24 mouse cellular contexts compared by ENCODE assay signal in the genomic region with DNA sequence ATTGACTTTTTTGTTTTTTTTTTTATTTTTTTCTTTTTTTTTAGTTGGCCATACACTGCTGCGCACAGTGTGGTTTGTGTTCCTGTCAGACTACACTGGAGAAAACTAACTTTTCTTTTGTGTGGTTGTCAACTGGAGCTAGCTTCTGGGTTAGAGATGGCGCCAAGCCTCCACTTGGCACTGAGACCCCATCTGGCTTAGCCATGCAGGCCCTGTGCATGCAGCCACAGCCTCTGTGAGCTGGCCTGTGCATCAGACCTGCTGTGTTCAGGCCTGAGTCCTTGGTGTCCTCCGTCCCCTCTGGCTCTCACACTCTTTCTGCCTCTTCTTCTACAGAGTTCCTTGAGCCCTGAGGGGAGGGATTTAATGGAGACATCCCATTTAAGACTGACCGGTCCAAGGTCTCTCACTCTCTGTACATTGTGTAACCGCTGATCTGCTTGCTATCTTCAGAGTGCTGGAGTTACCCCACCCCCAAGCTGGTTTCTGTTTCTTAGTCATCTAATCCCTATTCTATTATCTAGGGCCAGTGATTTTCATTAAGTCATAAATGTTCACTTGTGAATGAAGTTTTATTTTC. TPM values are rescaled to one million over a fixed set of nuclear protein-coding genes. Genes with fewer than 3 reads are reported as not detected.
DNase-seq lines count a peak whose midpoint lies in the region; ATAC-seq and TF ChIP-seq lines count a peak whose summit lies in the region.
"Had no signal": no experiment of that assay in that cellular context is flagged by ENCODE, and none has a peak within 500 bp of the region (broad histone marks: within the 10 kb centered on the region; RNA-seq: fewer than 3 reads in every experiment).

No protein-coding gene starts in this region.

- peak; percentile 58 for ATAC-seq in forebrain, embryonic 16.5 days
- no peak for ATAC-seq in forebrain, postnatal 0 days
- 0 out of 2 replicates have a peak, but pooled peaks have one; percentile 9 for ATAC-seq in midbrain, embryonic 13.5 days
- ATAC-seq in hindbrain, postnatal 0 days, result peak; percentile 85

- H3K9me3 ChIP-seq in forebrain, embryonic 16.5 days (ENCODE audit: control insufficient read depth, low read length), result no peaks in the 10 kb centered on the region
- H3K9me3 ChIP-seq in forebrain, postnatal 0 days (ENCODE audit: low read length), result no peaks in the 10 kb centered on the region
- H3K9me3 ChIP-seq in midbrain, embryonic 13.5 days, result no peaks in the 10 kb centered on the region
- no peaks in the 10 kb centered on the region for H3K9me3 ChIP-seq in midbrain, embryonic 10.5 days (replicated peaks)
- no peaks in the 10 kb centered on the region for H3K9me3 ChIP-seq in hindbrain, postnatal 0 days (ENCODE audit: low read length)
- H3K9me3 ChIP-seq: heart, embryonic 13.5 days; neural tube, embryonic 12.5 days had no signal

- no peak overlapping the region for H3K27ac ChIP-seq in forebrain, embryonic 16.5 days (ENCODE audit: low read length)
- no peak overlapping the region for H3K27ac ChIP-seq in forebrain, postnatal 0 days (ENCODE audit: low read depth, low read length)
- no peak overlapping the region for H3K27ac ChIP-seq in midbrain, embryonic 13.5 days
- H3K27ac ChIP-seq in midbrain, embryonic 10.5 days (replicated peaks), result no peak overlapping the region
- no peak overlapping the region for H3K27ac ChIP-seq in hindbrain, postnatal 0 days
- H3K27ac ChIP-seq: heart, embryonic 13.5 days; kidney, postnatal 0 days; left cerebral cortex, adult 2 months; neural tube, embryonic 12.5 days; stomach, postnatal 0 days had no signal

- H3K9ac ChIP-seq in forebrain, embryonic 16.5 days (replicated peaks; ENCODE audit: low read depth, low read length), result no peak overlapping the region
- H3K9ac ChIP-seq in forebrain, postnatal 0 days, result no peak overlapping the region
- H3K9ac ChIP-seq in midbrain, embryonic 13.5 days (replicated peaks), result no peak overlapping the region
- H3K9ac ChIP-seq in hindbrain, postnatal 0 days (replicated peaks; ENCODE audit: low read length), result no peak overlapping the region
- H3K9ac ChIP-seq: heart, embryonic 13.5 days; neural tube, embryonic 12.5 days had no signal

- no peaks in the 10 kb centered on the region for H3K27me3 ChIP-seq in forebrain, embryonic 16.5 days (replicated peaks; ENCODE audit: control insufficient read depth, insufficient read depth, low read length)
- no peaks in the 10 kb centered on the region for H3K27me3 ChIP-seq in forebrain, postnatal 0 days (ENCODE audit: insufficient read depth, low read length)
- H3K27me3 ChIP-seq in midbrain, embryonic 13.5 days, result no peaks in the 10 kb centered on the region
- no peaks in the 10 kb centered on the region for H3K27me3 ChIP-seq in midbrain, embryonic 10.5 days (ENCODE audit: low read depth, poor library complexity, severe bottlenecking)
- H3K27me3 ChIP-seq in hindbrain, postnatal 0 days (ENCODE audit: insufficient read depth, low read length), result no peaks in the 10 kb centered on the region
- H3K27me3 ChIP-seq: heart, embryonic 13.5 days; neural tube, embryonic 12.5 days had no signal

- no peak for TF ChIP-seq CTCF in forebrain, postnatal 0 days (IDR thresholded peaks at IDR 0.05; ENCODE audit: low read depth)
- no peak for TF ChIP-seq CTCF in hindbrain, postnatal 0 days (IDR thresholded peaks at IDR 0.05; ENCODE audit: low read depth)

- H3K36me3 ChIP-seq in forebrain, embryonic 16.5 days (ENCODE audit: control insufficient read depth, insufficient read depth), result no peaks in the 10 kb centered on the region
- no peaks in the 10 kb centered on the region for H3K36me3 ChIP-seq in forebrain, postnatal 0 days (ENCODE audit: insufficient read depth)
- H3K36me3 ChIP-seq in midbrain, embryonic 13.5 days, result no peaks in the 10 kb centered on the region; the same call in 1 of the 2 replicates
- peaks cover 9% of the 10 kb centered on the region for H3K36me3 ChIP-seq in midbrain, embryonic 10.5 days
- no peaks in the 10 kb centered on the region for H3K36me3 ChIP-seq in hindbrain, postnatal 0 days (ENCODE audit: insufficient read depth, low read length)
- H3K36me3 ChIP-seq: heart, embryonic 13.5 days; neural tube, embryonic 12.5 days had no signal

- no peak overlapping the region for H3K4me3 ChIP-seq in forebrain, embryonic 16.5 days (replicated peaks; ENCODE audit: low read length)
- no peak overlapping the region for H3K4me3 ChIP-seq in forebrain, postnatal 0 days (ENCODE audit: low read depth, low read length)
- no peak overlapping the region for H3K4me3 ChIP-seq in midbrain, embryonic 13.5 days (replicated peaks)
- no peak overlapping the region for H3K4me3 ChIP-seq in midbrain, embryonic 10.5 days
- H3K4me3 ChIP-seq in hindbrain, postnatal 0 days (ENCODE audit: low read length), result no peak overlapping the region
- H3K4me3 ChIP-seq: heart, embryonic 13.5 days; left cerebral cortex, adult 2 months; neural tube, embryonic 12.5 days had no signal

- WGBS in forebrain, embryonic 16.5 days, result 61% methylated on average over 5 of the region's 5 CpGs
- 66% methylated on average over 5 of the region's 5 CpGs for WGBS in forebrain, postnatal 0 days
- 74% methylated on average over 5 of the region's 5 CpGs for WGBS in midbrain, embryonic 13.5 days
- 86% methylated on average over 5 of the region's 5 CpGs for WGBS in midbrain, embryonic 10.5 days
- WGBS in hindbrain, postnatal 0 days, result 66% methylated on average over 5 of the region's 5 CpGs

- no peaks in the 10 kb centered on the region for H3K4me1 ChIP-seq in forebrain, embryonic 16.5 days (replicated peaks; ENCODE audit: control insufficient read depth, insufficient read depth, low read length)
- H3K4me1 ChIP-seq in forebrain, postnatal 0 days (ENCODE audit: insufficient read depth), result no peaks in the 10 kb centered on the region
- peaks cover 19% of the 10 kb centered on the region for H3K4me1 ChIP-seq in midbrain, embryonic 13.5 days (replicated peaks)
- peaks cover 11% of the 10 kb centered on the region for H3K4me1 ChIP-seq in midbrain, embryonic 10.5 days
- 0 out of 2 replicates have a peak, but pooled peaks cover 7% of the 10 kb centered on the region for H3K4me1 ChIP-seq in hindbrain, postnatal 0 days (ENCODE audit: insufficient read depth, low read length)
- H3K4me1 ChIP-seq: heart, embryonic 13.5 days had no signal

- DNase-seq in forebrain, postnatal 0 days, result no peak
- DNase-seq in midbrain, embryonic 10.5 days (ENCODE audit: low spot score), result no peak
- peak; percentile 71 for DNase-seq in hindbrain, postnatal 0 days (ENCODE audit: low spot score)
- DNase-seq in thymus, postnatal 36 days, result peak; percentile 33 to 55
- DNase-seq in kidney, adult 18-20 months, result no peak
- DNase-seq: adrenal gland, postnatal 25 days; B cell, adult 2 months; cerebellum, postnatal 25 days; embryo, embryonic 11 days; gastrocnemius, postnatal 25 days; heart, adult 18-20 months; heart, postnatal 14 days; kidney, adult 11 months; layer of hippocampus, adult 9-11 months; liver; lung, postnatal 4 days; right cerebral cortex, postnatal 14 days had no signal

- no peak overlapping the region for H3K4me2 ChIP-seq in forebrain, embryonic 16.5 days (ENCODE audit: low read length)
- H3K4me2 ChIP-seq in forebrain, postnatal 0 days (ENCODE audit: low read depth), result no peak overlapping the region
- no peak overlapping the region for H3K4me2 ChIP-seq in midbrain, embryonic 13.5 days (replicated peaks)
- no peak overlapping the region for H3K4me2 ChIP-seq in hindbrain, postnatal 0 days (ENCODE audit: low read depth, low read length)
- H3K4me2 ChIP-seq: heart, embryonic 13.5 days; neural tube, embryonic 12.5 days had no signal

RNA-seq across cellular contexts. Expression of a gene that starts 53.6 kb away (rescaled TPM):
- polyA plus RNA-seq in forebrain, embryonic 16.5 days (2015; fragmentation: Nextera tagmentation; extraction: Ambion mirVana), result 118 and 123 TPM in 2 replicates
- 103 and 105 TPM in 2 replicates for total RNA-seq in forebrain, postnatal 0 days (2014; rRNA removed)
- polyA plus RNA-seq in forebrain, postnatal 0 days (2015; fragmentation: Nextera tagmentation; extraction: Ambion mirVana), result 108 and 122 TPM in 2 replicates
- polyA plus RNA-seq in midbrain, embryonic 13.5 days (2015; fragmentation: Nextera tagmentation; extraction: Ambion mirVana), result 178 and 192 TPM in 2 replicates
- 124 and 142 TPM in 2 replicates for polyA plus RNA-seq in midbrain, embryonic 10.5 days (2016; fragmentation: Nextera tagmentation; extraction: Ambion mirVana)
- 31.9 and 33.1 TPM in 2 replicates for total RNA-seq in hindbrain, postnatal 0 days (2014; rRNA removed)
- 114 and 118 TPM in 2 replicates for polyA plus RNA-seq in hindbrain, postnatal 0 days (2015; fragmentation: Nextera tagmentation; extraction: Ambion mirVana)

Comparison
In these comparisons a context has a peak if more than half of its experiments do, and no peak if none do; other contexts are left out.
1. DNase-seq: peak in hindbrain, postnatal 0 days (single experiment) and thymus, postnatal 36 days (2 of 2); none in forebrain, postnatal 0 days (single experiment), midbrain, embryonic 10.5 days (single experiment) and kidney, adult 18-20 months (single experiment).